Mouse (Mus musculus) embryo, embryonic 11 days (tissue): ENCODE results near the gene Rdh8.

Experiments used
- DNase-seq: peaks from one replicate; pipeline ENCODE4 v3.0.0-alpha.2; 2015

The Rdh8 gene

GRCm38 (mm10) chr9:20837184-20837947 lies 19.1 kb downstream of the Rdh8 start:
- DNase-seq: no peak

GRCm38 (mm10) chr9:20838931-20839330 lies 20.6 kb downstream of the Rdh8 start:
- DNase-seq: no peak

GRCm38 (mm10) chr9:20842211-20842610 lies 23.9 kb downstream of the Rdh8 start:
- no peak for DNase-seq

- peak; percentile 56 for DNase-seq
Observed at GRCm38 (mm10) chr9:20842670-20843069, 24.4 kb downstream of the Rdh8 start.

GRCm38 (mm10) chr9:20850179-20850578 lies 31.9 kb downstream of the Rdh8 start:
- no peak for DNase-seq

GRCm38 (mm10) chr9:20857131-20857530 lies 38.8 kb downstream of the Rdh8 start:
- DNase-seq: peak; percentile 84

GRCm38 (mm10) chr9:20859926-20860325 lies 41.6 kb downstream of the Rdh8 start:
- DNase-seq: no peak

- DNase-seq: peak; percentile 72
Observed at GRCm38 (mm10) chr9:20861821-20862220, 43.5 kb downstream of the Rdh8 start.

- DNase-seq: no peak
Observed at GRCm38 (mm10) chr9:20862225-20862624, 43.9 kb downstream of the Rdh8 start.

GRCm38 (mm10) chr9:20866879-20867278 lies 48.6 kb downstream of the Rdh8 start:
- DNase-seq: no peak

GRCm38 (mm10) chr9:20868448-20869001 lies 50.2 kb downstream of the Rdh8 start, which contains the start of gene A230050P20Rik:
A230050P20Rik (plus strand) TSS chr9:20868642.
- DNase-seq: no peak

- DNase-seq: no peak
Observed at GRCm38 (mm10) chr9:20869246-20869645, 50.9 kb downstream of the Rdh8 start.

- DNase-seq: no peak
Observed at GRCm38 (mm10) chr9:20870211-20871173, 52.2 kb downstream of the Rdh8 start.

GRCm38 (mm10) chr9:20872991-20873390 lies 54.7 kb downstream of the Rdh8 start:
- DNase-seq: no peak

GRCm38 (mm10) chr9:20873521-20873920 lies 55.2 kb downstream of the Rdh8 start:
- DNase-seq: no peak

GRCm38 (mm10) chr9:20875021-20875790 lies 56.9 kb downstream of the Rdh8 start:
- DNase-seq: no peak
